Mouse (Mus musculus): ENCODE measurements at regions not wholly inside any gene's neighbourhood (a gene's known extent, or its start where the extent isn't known, plus 50 kb on each side); places are given as distances from the start of the nearest gene placed in this dataset.

DNA sequence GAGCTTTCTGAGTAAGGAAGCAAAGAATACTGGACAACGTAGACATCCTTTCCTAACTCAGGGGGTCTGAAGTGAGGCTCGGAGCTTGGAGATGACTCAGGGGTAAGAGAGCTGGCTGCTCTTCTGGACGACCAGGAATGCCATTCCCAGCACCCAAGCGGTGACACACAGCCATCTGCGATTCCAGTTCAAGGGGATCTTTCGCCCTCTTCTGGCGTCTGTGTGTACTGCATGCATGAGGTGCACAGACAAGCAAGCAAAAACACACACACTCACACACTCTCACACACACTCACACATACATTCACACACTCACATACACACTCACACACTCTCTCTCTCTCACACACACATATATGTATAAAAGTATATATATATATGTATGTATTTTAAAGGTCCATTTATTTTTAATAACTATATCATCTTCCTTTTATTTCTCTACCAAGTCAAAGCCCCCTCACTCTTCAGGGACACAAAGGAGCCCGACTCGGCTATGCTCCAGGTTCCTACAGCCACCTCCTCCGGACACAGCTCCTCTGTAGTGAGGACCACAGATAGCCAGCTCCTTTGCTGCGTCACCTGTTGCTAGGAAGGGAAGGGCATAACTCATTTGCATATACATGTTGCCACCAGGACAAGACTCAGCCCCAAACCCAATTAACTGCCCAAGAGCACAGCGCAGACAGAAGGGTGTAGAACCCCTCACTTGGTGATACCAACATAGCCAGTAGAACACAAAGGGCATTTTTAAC lies 91.9 kb upstream of the Smad3 start:
- TF ChIP-seq CTCF (IDR thresholded peaks at IDR 0.05; ENCODE audit: low read depth) = peak; percentile 75
- no peak for TF ChIP-seq EP300 (IDR thresholded peaks at IDR 0.05; ENCODE audit: low read depth)

Measured in liver, embryonic 14.5 days (tissue).